Mouse (Mus musculus) testis, postnatal 14 days (tissue): ENCODE measurements around the gene Lce1a2.

ENCODE experiments used
- DNase-seq: peaks from one replicate; pipeline ENCODE4 v3.0.0; 2021; ENCODE audit warnings: low spot score

Gene Lce1a2

DNA sequence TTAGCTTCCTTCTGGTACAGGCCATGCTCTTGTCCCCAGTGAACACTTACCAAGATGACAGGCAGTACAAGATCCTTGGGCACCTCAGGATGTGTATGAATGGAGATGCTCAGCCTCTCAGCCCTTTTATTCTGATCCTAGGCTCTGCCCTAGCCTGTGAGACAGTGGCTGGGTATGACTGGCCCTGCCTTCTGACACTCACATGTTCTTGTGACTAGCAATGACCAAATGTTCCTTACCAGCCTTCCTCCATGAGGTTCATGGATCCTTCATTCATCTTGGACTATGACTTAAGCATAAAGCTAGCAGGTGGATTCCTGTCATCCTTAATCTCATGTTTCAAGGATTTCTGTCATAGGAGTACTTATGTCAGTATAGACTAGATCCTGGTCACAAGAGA lies at the start of gene Lce1a2:
TSS of gene Lce1a2 (minus strand) at position 101 of the 400 bp plus-strand sequence.
- no peak for DNase-seq

- DNase-seq = no peak
These were observed 45.0 kb upstream of the Lce1a2 start for GRCm38 (mm10) chr3:92715122-92715521.

GRCm38 (mm10) chr3:92708974-92709373 lies 38.9 kb upstream of the Lce1a2 start, which contains the start of gene Lce1e:
Gene Lce1e, minus strand, starts transcription at chr3:92709074.
- DNase-seq = no peak

DNA sequence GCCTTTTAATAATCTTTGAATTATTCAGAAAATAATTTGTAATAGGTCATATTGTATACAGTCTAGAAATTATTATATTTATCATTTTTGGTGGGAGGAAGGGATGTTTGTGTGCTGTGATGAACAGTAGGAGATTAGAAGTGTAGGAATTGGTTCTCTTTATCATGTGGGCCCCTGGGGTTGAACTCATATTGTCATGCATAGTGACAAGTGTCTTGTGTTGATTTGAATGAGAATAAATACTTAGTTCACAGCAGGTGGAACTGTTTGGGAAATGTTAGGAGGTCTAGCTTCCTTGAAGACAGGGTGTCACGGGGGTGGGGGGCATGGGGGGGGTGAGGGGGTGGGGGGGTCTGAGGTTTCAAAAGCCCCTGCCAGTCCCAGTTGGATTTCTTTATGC lies 24.5 kb upstream of the Lce1a2 start:
- DNase-seq = no peak

GRCm38 (mm10) chr3:92691688-92692087 lies 21.6 kb upstream of the Lce1a2 start:
- no peak for DNase-seq

DNA sequence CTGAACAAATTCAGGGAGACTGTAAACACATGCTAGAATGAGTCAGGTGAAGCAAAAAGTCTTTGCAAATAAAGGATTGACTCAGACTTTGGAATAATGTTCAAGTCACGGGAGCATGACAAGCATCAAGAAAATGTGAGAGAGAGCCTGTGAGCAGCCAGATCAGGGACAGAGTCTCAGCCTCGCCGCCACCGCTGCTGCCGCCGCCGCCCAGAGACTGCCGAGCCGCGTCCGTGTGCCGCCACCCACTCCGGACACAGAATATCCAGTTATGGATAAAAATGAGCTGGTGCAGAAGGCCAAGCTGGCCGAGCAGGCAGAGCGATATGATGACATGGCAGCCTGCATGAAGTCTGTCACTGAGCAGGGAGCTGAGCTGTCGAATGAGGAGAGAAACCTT lies 19.0 kb upstream of the Lce1a2 start:
- DNase-seq = peak; percentile 15

GRCm38 (mm10) chr3:92687110-92687509 lies 17.0 kb upstream of the Lce1a2 start, which contains the start of gene Lce1d:
Gene Lce1d, minus strand, starts transcription at chr3:92687210.
- no peak for DNase-seq

GRCm38 (mm10) chr3:92678947-92679346 lies 8.8 kb upstream of the Lce1a2 start, which contains the start of gene Lce1c:
Gene Lce1c, plus strand, starts transcription at chr3:92679247.
- no peak for DNase-seq

DNA sequence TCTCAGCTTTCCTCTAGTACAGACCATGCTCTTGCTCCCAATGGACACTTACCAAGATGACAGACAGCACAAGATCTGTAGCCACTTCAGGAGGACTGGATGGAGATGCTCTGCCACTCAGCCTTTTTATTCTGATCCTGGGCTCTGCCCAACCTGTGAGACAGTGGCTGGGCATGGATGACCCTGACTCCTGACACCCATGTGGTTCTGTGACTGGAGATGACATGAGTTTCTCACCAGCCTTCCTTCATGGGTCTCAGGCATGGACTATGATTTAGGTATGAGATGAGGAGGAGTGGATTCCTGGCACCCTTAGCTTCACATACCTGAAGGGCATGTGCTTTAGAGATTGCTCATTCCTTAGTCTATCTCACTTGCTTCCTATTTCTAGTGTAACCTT lies 13.3 kb downstream of the Lce1a2 start, which contains the start of gene Lce1b:
TSS of gene Lce1b (minus strand) at position 101 of the 400 bp plus-strand sequence.
- DNase-seq = no peak

DNA sequence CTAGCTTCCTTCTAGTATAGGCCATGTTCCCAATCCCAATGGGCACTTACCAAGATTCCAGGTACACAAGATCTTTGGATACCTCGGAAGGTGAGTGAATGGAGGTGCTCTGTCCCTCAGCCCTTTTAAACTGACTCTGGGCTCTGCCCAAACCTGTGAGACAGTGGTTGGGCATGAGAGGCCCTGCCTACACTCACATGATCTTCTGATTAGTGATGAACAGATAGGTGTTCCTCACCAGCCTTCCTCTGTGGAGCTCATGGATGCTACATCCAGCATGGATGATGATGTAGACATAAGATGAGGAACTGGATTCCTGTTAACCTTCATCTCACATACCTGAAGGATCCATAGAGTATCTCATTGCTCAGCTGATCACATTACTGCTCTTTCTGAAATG lies 21.9 kb downstream of the Lce1a2 start, which contains the start of gene Lce1a1:
TSS of gene Lce1a1 (minus strand) at position 101 of the 400 bp plus-strand sequence.
- DNase-seq = no peak

GRCm38 (mm10) chr3:92639854-92640253 lies 30.3 kb downstream of the Lce1a2 start:
- peak; percentile 62 for DNase-seq

DNA sequence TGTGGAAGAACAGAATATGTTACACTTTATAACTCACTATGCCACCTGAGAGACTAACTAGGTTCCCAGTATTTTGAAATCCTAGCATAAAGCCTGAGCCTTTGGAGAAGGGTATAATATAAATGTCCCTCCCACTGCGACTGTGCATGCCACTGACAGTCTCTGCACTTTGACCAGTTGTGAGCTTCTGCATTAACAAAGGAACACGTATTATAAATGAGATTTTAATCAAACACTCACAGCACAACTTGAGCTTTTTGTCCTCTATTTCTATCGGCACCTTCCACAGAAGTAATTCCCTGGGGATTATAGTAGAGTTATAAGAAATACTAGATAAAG lies 31.5 kb downstream of the Lce1a2 start:
- no peak for DNase-seq

GRCm38 (mm10) chr3:92637745-92638652 lies 32.1 kb downstream of the Lce1a2 start:
- no peak for DNase-seq

DNA sequence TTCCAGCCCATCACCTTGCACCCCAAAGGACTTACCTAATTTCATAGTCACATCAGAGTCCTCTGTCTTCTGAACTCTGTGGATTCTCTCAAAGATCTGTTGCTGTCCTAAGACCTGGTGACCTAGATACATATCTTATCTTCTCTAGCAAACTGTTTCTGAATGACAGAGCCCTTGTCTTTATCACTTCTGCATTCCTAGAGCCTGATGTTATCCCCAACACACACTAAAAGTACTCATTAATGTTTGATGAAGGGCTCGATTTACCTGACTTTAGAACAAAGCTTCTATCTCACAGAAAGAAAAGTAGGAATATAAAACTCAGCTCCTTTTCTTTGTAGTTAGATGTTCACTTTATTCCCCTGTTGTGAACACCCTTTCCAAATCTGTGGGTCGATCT lies 48.6 kb downstream of the Lce1a2 start, which contains the start of gene Lce6a:
TSS of gene Lce6a (minus strand) at position 101 of the 400 bp plus-strand sequence.
- DNase-seq = no peak
